Mouse (Mus musculus) bone marrow, adult 2 months (tissue): ENCODE results near the gene Rab2b. TPM values are rescaled to one million over a fixed set of nuclear protein-coding genes. Genes with fewer than 3 reads are reported as not detected.
A peak's percentile ranks its signal among the peaks of the same experiment; 100 is the strongest.

Experiments
- H3K27ac ChIP-seq: fragments of 200-500 bp; 2 replicates; pipeline ENCODE4 v1.5.1; 2012; ENCODE audit warnings: low read depth, mild to moderate bottlenecking, control low read depth, inconsistent platforms, low read length; ENCODE audit not compliant: control insufficient read depth, poor library complexity, insufficient read depth
- H3K4me1 ChIP-seq: fragments of 200-500 bp; 2 replicates; pipeline ENCODE4 v1.6.1; 2011; ENCODE audit warnings: low read length; ENCODE audit not compliant: control insufficient read depth, insufficient read depth
- H3K4me3 ChIP-seq: fragments of 200-500 bp; replicated peaks from 2 replicates; pipeline ENCODE3; 2011; ENCODE audit warnings: mild to moderate bottlenecking, low read depth, low read length, control low read depth; ENCODE audit not compliant: control insufficient read depth
- CTCF ChIP-seq: fragments of 200-500 bp; IDR thresholded peaks from 2 replicates; pipeline ENCODE4 v1.5.1; 2011; ENCODE audit warnings: low read length, control low read depth; ENCODE audit not compliant: control insufficient read depth, insufficient read depth
- POLR2A ChIP-seq: fragments of 200-500 bp; IDR thresholded peaks from 2 replicates; pipeline ENCODE4 v1.6.1; 2011; ENCODE audit warnings: low read depth, mild to moderate bottlenecking, control low read depth, low read length, borderline replicate concordance; ENCODE audit not compliant: control insufficient read depth
- WGBS: fragments of 180-500 bp; shearing (Covaris S2); methylation state at CpG from one replicate; pipeline ENCODE4 v1.1.7; 2018; 5-methylcytosine and 5-hydroxymethylcytosine counted together
- polyA plus RNA-seq: library from polyadenylated mRNA; stranded (reverse); fragments of >200 nt; gene quantifications from 2 replicates; pipeline ENCODE4 v1.2.4, GENCODE M21; 2011; ENCODE audit warnings: low replicate concordance; ENCODE audit not compliant: missing spikeins, insufficient read depth, insufficient read length

The Rab2b gene
- polyA plus RNA-seq, 1 experiment, result 7.9 TPM

GRCm38 (mm10) chr14:52246129-52246528 is 33.2 kb downstream of the Rab2b start:
- no peak overlapping the region for H3K27ac ChIP-seq
- TF ChIP-seq CTCF, result no peak
- no peak for TF ChIP-seq POLR2A
- H3K4me3 ChIP-seq, result no peak overlapping the region
- WGBS, result 68% methylated on average over 4 of the region's 4 CpGs
- no peaks in the 10 kb centered on the region; the same call in 1 of the 2 replicates for H3K4me1 ChIP-seq

GRCm38 (mm10) chr14:52244690-52245042 is 34.7 kb downstream of the Rab2b start:
- no peaks in the 10 kb centered on the region; the same call in 1 of the 2 replicates for H3K4me1 ChIP-seq
- H3K27ac ChIP-seq, result no peak overlapping the region
- TF ChIP-seq POLR2A (no peak), CTCF (no peak)
- peak overlapping the region; percentile 63 for H3K4me3 ChIP-seq
- 12% methylated on average over 7 of the region's 7 CpGs for WGBS

DNA sequence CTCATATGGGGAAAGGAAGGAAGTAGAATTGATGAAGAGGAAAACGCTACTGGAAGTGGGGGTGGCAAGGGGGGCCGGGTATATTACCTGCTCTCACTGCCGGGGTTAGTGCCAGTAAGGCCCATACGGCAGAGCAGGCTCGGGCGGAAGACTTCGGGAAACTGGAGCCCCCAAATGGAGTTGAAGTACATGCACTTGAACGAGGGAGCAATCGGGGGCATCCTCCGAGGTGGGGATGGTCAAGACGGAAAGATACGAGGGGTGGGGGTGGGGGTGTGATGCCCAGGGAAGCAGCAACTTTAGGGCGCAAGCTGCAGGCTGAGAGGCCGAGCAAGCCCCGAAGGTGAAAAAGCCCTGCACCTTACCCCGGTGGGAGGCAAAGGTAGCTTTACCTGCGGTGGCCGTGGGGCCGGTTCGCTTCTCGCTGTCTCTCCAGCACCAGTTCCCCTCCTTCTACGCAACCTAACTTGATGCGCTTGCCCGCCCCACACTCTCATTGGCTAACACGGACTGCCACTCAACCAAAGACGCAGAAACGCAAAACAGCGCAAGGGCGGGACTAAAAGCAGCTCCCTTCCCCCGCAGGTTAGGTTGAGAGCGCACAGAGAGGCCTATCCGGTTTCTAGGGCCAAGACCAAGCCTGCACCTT is 35.2 kb downstream of the Rab2b start:
- Histone ChIP-seq H3K27ac (no peak overlapping the region), H3K4me1 (no peaks in the 10 kb centered on the region; the same call in 1 of the 2 replicates), H3K4me3 (peak overlapping the region; percentile 87)
- under 1% methylated on average over 32 of the region's 32 CpGs for WGBS
- peak; percentile 63; the same call in 1 of the 2 replicates for TF ChIP-seq POLR2A
- peak; percentile 10; the same call in 1 of the 2 replicates for TF ChIP-seq CTCF

GRCm38 (mm10) chr14:52236216-52236615 is 43.1 kb downstream of the Rab2b start:
- TF ChIP-seq POLR2A, result no peak
- no peak for TF ChIP-seq CTCF
- 65% methylated on average over 1 of the region's 1 CpGs for WGBS

GRCm38 (mm10) chr14:52235165-52235564 is 44.2 kb downstream of the Rab2b start:
- H3K4me1 ChIP-seq, result no peaks in the 10 kb centered on the region
- no peak overlapping the region for H3K27ac ChIP-seq
- no peak overlapping the region for H3K4me3 ChIP-seq
- 85% methylated on average over 7 of the region's 7 CpGs for WGBS
- TF ChIP-seq CTCF (no peak), POLR2A (no peak)

More at GRCm38 (mm10) chr14:52236216-52236615, 43.1 kb downstream of the Rab2b start:
- H3K4me3 ChIP-seq, result no peak overlapping the region
- no peak overlapping the region for H3K27ac ChIP-seq
- H3K4me1 ChIP-seq, result no peaks in the 10 kb centered on the region

DNA sequence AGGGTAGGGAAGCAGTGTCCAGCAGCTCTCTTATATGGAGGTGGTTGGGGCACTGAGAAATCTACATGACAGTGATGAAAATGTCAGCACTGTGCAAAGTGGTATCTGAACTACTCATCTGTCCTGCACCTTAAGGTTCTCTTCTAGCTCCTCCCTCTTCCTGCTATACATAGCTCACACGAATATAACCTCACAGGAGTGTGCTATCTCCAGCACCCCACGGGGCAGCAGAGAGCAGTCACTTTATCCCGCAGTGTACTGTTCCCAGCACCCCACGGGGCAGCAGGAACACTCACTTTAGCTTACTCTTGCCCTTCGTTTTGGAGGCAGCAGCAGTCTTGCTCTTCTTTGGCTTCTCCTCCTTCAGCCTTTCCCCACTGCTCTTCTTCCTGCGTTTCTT is 47.1 kb downstream of the Rab2b start:
- WGBS, result 73% methylated on average over 6 of the region's 6 CpGs

DNA sequence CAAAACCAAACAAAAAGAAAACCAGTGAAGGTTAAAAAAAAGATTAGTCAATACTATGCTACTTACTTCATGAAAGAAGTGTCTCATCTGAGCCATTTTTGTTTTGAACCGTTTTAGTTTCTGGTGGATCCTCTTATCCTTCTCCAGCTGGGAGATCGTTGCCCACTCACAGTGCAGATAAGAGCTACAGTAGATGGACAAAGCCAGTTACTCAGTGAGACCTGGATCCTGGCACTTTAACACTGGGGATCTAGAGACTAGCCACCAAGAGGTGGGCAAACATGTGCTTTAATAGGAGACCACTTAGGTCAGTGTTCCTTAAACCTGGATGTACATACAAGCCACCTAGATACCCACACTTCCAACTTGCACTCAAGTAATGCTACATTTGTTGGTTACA is 53.4 kb downstream of the Rab2b start:
- no peaks in the 10 kb centered on the region for H3K4me1 ChIP-seq
- H3K27ac ChIP-seq, result no peak overlapping the region
- 57% methylated on average over 2 of the region's 2 CpGs for WGBS
- no peak overlapping the region for H3K4me3 ChIP-seq
- TF ChIP-seq CTCF (no peak), POLR2A (no peak)

More for the DNA sequence above, 47.1 kb downstream of the Rab2b start:
- no peak for TF ChIP-seq POLR2A
- TF ChIP-seq CTCF, result no peak
- no peak overlapping the region for H3K27ac ChIP-seq
- no peaks in the 10 kb centered on the region for H3K4me1 ChIP-seq
- no peak overlapping the region for H3K4me3 ChIP-seq

DNA sequence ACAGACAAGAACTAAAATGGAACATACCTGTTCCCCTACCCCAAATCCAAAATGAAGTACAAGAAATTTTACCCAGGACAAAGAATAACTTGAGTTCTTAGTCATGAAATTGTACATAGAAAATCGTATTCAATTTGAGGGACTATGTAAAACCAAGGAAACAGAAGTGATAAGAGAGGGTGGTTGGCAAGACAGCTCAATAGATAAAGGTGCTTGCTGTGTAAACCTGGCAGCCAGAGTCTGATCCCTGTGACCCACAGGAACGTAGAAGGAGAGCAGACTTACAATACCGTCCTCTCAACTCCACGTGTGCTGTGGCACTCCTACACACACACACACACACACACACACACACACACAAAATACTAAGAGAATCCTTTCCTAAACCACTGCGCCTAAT is 62.1 kb downstream of the Rab2b start:
- TF ChIP-seq CTCF, result no peak
- TF ChIP-seq POLR2A, result no peak

More for the DNA sequence above, 62.1 kb downstream of the Rab2b start:
- no peaks in the 10 kb centered on the region for H3K4me1 ChIP-seq
- WGBS, result 62% methylated on average over 5 of the region's 5 CpGs
- H3K27ac ChIP-seq, result no peak overlapping the region
- no peak overlapping the region for H3K4me3 ChIP-seq

Other genes with a start within 250 kb of the Rab2b start
- not detected in 2 replicates for gene Olfr221, start 237.1 kb downstream of the Rab2b start, polyA plus RNA-seq
- 226 and 328 TPM in 2 replicates for gene Hnrnpc, start 175.5 kb downstream of the Rab2b start, polyA plus RNA-seq
- gene Rpgrip1, start 168.8 kb downstream of the Rab2b start, polyA plus RNA-seq, result 337 and 668 TPM in 2 replicates
- gene Supt16, start 82.1 kb downstream of the Rab2b start, polyA plus RNA-seq, result 105 and 117 TPM in 2 replicates
- gene Chd8, start 21.8 kb downstream of the Rab2b start, polyA plus RNA-seq, result 38.2 and 71.8 TPM in 2 replicates
- gene Tox4, start 399 bp downstream of the Rab2b start, polyA plus RNA-seq, result 8.3 and 25.6 TPM in 2 replicates
- gene Mettl3, start 25.6 kb upstream of the Rab2b start, polyA plus RNA-seq, result 64.5 and 98.3 TPM in 2 replicates
- gene Sall2, start 49.2 kb upstream of the Rab2b start, polyA plus RNA-seq, result 0.66 and 1.7 TPM in 2 replicates
- not detected in 2 replicates for gene Olfr1513, start 76.9 kb upstream of the Rab2b start, polyA plus RNA-seq
- not detected in 2 replicates for gene Olfr1512, start 99.6 kb upstream of the Rab2b start, polyA plus RNA-seq
- gene Olfr1511, start 117.8 kb upstream of the Rab2b start, polyA plus RNA-seq, result not detected in 2 replicates
- not detected in 2 replicates for gene Olfr1510, start 134.8 kb upstream of the Rab2b start, polyA plus RNA-seq
- gene Olfr1509, start 163.4 kb upstream of the Rab2b start, polyA plus RNA-seq, result not detected in 2 replicates
- not detected in 2 replicates for gene Olfr1508, start 187.9 kb upstream of the Rab2b start, polyA plus RNA-seq
- not detected in 2 replicates for gene Olfr1507, start 216.2 kb upstream of the Rab2b start, polyA plus RNA-seq